Mouse (Mus musculus) embryonic facial prominence, embryonic 14.5 days (tissue): ENCODE measurements at regions not wholly inside any gene's neighbourhood (a gene's known extent, or its start where the extent isn't known, plus 50 kb on each side); places are given as distances from the start of the nearest gene placed in this dataset.

Source experiments
- ATAC-seq: fragments of 200-750 bp; cut with Nextera tagmentation; 2 replicates; pipeline ENCODE4 v1.8.0; 2017; ENCODE audit warnings: low read depth, moderate number of reproducible peaks, moderate TSS enrichment
- DNase-seq: peaks from one replicate; pipeline ENCODE4 v3.0.0-alpha.2; 2015; ENCODE audit warnings: low spot score
- H3K27ac ChIP-seq: fragments of 300-500 bp; sonication (generic); replicated peaks from 2 replicates; pipeline ENCODE4 v1.5.1; 2014; ENCODE audit warnings: low read depth, mild to moderate bottlenecking, low read length, moderate library complexity
- H3K27me3 ChIP-seq: fragments of 300-500 bp; sonication (generic); replicated peaks from 2 replicates; pipeline ENCODE4 v1.6.1; 2014; ENCODE audit warnings: low read length; ENCODE audit not compliant: control insufficient read depth, insufficient read depth
- H3K36me3 ChIP-seq: fragments of 300-500 bp; sonication (generic); 2 replicates; pipeline ENCODE4 v1.6.1; 2014; ENCODE audit warnings: low read length, mixed read lengths; ENCODE audit not compliant: control insufficient read depth, insufficient read depth
- H3K4me1 ChIP-seq: fragments of 300-500 bp; sonication (generic); 2 replicates; pipeline ENCODE4 v1.6.1; 2014; ENCODE audit warnings: antibody characterized with exemption, low read length; ENCODE audit not compliant: control insufficient read depth, insufficient read depth
- H3K4me2 ChIP-seq: fragments of 300-500 bp; sonication (generic); 2 replicates; pipeline ENCODE4 v1.6.1; 2014; ENCODE audit warnings: low read depth, mild to moderate bottlenecking, low read length, moderate library complexity, mixed read lengths
- H3K4me3 ChIP-seq: fragments of 300-500 bp; sonication (generic); 2 replicates; pipeline ENCODE4 v1.5.1; 2014; ENCODE audit warnings: low read depth, mild to moderate bottlenecking, low read length
- H3K9ac ChIP-seq: fragments of 300-500 bp; sonication (generic); 2 replicates; pipeline ENCODE4 v1.6.1; 2014; ENCODE audit warnings: low read depth, mild to moderate bottlenecking, low read length, moderate library complexity, mixed read lengths
- H3K9me3 ChIP-seq: fragments of 300-500 bp; sonication (generic); 2 replicates; pipeline ENCODE4 v1.6.1; 2016; ENCODE audit warnings: low read length; ENCODE audit not compliant: control insufficient read depth
- WGBS: fragments of 180-500 bp; shearing (Covaris S2); extraction: QIAGEN DNeasy Blood & Tissue Kit; methylation state at CpG from one replicate; pipeline ENCODE4 v1.1.7; 2014; 5-methylcytosine and 5-hydroxymethylcytosine counted together

- H3K9ac ChIP-seq = no peak overlapping the region
- no peaks in the 10 kb centered on the region for H3K9me3 ChIP-seq
- no peak overlapping the region for H3K27ac ChIP-seq
- H3K36me3 ChIP-seq = no peaks in the 10 kb centered on the region
- 83% methylated on average over 2 of the region's 2 CpGs for WGBS
- no peaks in the 10 kb centered on the region for H3K27me3 ChIP-seq
- ATAC-seq (no peak), DNase-seq (no peak)
- H3K4me3 ChIP-seq = no peak overlapping the region
- H3K4me1 ChIP-seq = no peaks in the 10 kb centered on the region
- no peak overlapping the region for H3K4me2 ChIP-seq
Observed at GRCm38 (mm10) chr8:6388651-6389050, 1283.5 kb upstream of the Slc10a2 start.

- Histone ChIP-seq H3K27ac (no peak overlapping the region), H3K9me3 (no peaks in the 10 kb centered on the region), H3K27me3 (no peaks in the 10 kb centered on the region), H3K36me3 (no peaks in the 10 kb centered on the region), H3K4me3 (no peak overlapping the region), H3K4me2 (no peak overlapping the region), H3K4me1 (no peaks in the 10 kb centered on the region), H3K9ac (no peak overlapping the region)
- no peak for DNase-seq
- no peak for ATAC-seq
- WGBS = 54% methylated on average over 3 of the region's 3 CpGs
Observed at GRCm38 (mm10) chr8:6374712-6375111, 1269.6 kb upstream of the Slc10a2 start.

GRCm38 (mm10) chr8:6361403-6361942 lies 1256.3 kb upstream of the Slc10a2 start:
- H3K9me3 ChIP-seq = no peaks in the 10 kb centered on the region
- ATAC-seq = no peak
- H3K27me3 ChIP-seq = no peaks in the 10 kb centered on the region
- DNase-seq = peak; percentile 22
- no peaks in the 10 kb centered on the region; the same call in 1 of the 2 replicates for H3K4me1 ChIP-seq
- WGBS = 54% methylated on average over 6 of the region's 6 CpGs
- H3K4me2 ChIP-seq = no peak overlapping the region
- no peaks in the 10 kb centered on the region for H3K36me3 ChIP-seq
- H3K4me3 ChIP-seq = no peak overlapping the region
- no peak overlapping the region for H3K27ac ChIP-seq
- H3K9ac ChIP-seq = no peak overlapping the region

GRCm38 (mm10) chr8:6357866-6358265 lies 1252.7 kb upstream of the Slc10a2 start:
- no peak overlapping the region for H3K9ac ChIP-seq
- 50% methylated on average over 2 of the region's 2 CpGs for WGBS
- H3K27ac ChIP-seq = no peak overlapping the region
- H3K36me3 ChIP-seq = no peaks in the 10 kb centered on the region
- no peaks in the 10 kb centered on the region for H3K9me3 ChIP-seq
- H3K4me2 ChIP-seq = no peak overlapping the region
- H3K4me1 ChIP-seq = no peaks in the 10 kb centered on the region; the same call in 1 of the 2 replicates
- ATAC-seq = no peak
- no peak overlapping the region for H3K4me3 ChIP-seq
- H3K27me3 ChIP-seq = no peaks in the 10 kb centered on the region
- no peak for DNase-seq

- H3K4me2 ChIP-seq = no peak overlapping the region
- no peak overlapping the region for H3K9ac ChIP-seq
- WGBS = 65% methylated on average over 1 of the region's 1 CpGs
- ATAC-seq (no peak), DNase-seq (no peak)
- H3K27me3 ChIP-seq = no peaks in the 10 kb centered on the region
- H3K4me1 ChIP-seq = no peaks in the 10 kb centered on the region
- no peaks in the 10 kb centered on the region for H3K9me3 ChIP-seq
- no peak overlapping the region for H3K4me3 ChIP-seq
- H3K27ac ChIP-seq = no peak overlapping the region
- H3K36me3 ChIP-seq = no peaks in the 10 kb centered on the region
Observed at GRCm38 (mm10) chr8:6350460-6350859, 1245.3 kb upstream of the Slc10a2 start.

GRCm38 (mm10) chr8:6350052-6350451 lies 1244.9 kb upstream of the Slc10a2 start:
- no peak for ATAC-seq

GRCm38 (mm10) chr8:6345704-6346103 lies 1240.6 kb upstream of the Slc10a2 start:
- no peak overlapping the region for H3K9ac ChIP-seq
- no peak overlapping the region for H3K4me3 ChIP-seq
- H3K27ac ChIP-seq = no peak overlapping the region
- H3K4me2 ChIP-seq = no peak overlapping the region
- H3K9me3 ChIP-seq = no peaks in the 10 kb centered on the region
- ATAC-seq (no peak), DNase-seq (no peak)
- H3K27me3 ChIP-seq = no peaks in the 10 kb centered on the region
- no peaks in the 10 kb centered on the region for H3K4me1 ChIP-seq
- WGBS = 63% methylated on average over 1 of the region's 1 CpGs
- no peaks in the 10 kb centered on the region for H3K36me3 ChIP-seq

More at GRCm38 (mm10) chr8:6350052-6350451, 1244.9 kb upstream of the Slc10a2 start:
- Histone ChIP-seq H3K27ac (no peak overlapping the region), H3K4me3 (no peak overlapping the region), H3K27me3 (no peaks in the 10 kb centered on the region), H3K4me2 (no peak overlapping the region), H3K9me3 (no peaks in the 10 kb centered on the region), H3K36me3 (no peaks in the 10 kb centered on the region), H3K9ac (no peak overlapping the region), H3K4me1 (no peaks in the 10 kb centered on the region)
- 80% methylated on average over 1 of the region's 1 CpGs for whole genome bisulfite sequencing
- DNase-seq = peak; percentile 11

- no peaks in the 10 kb centered on the region for H3K9me3 ChIP-seq
- no peak overlapping the region for H3K27ac ChIP-seq
- no peak overlapping the region for H3K4me3 ChIP-seq
- no peaks in the 10 kb centered on the region for H3K4me1 ChIP-seq
- H3K4me2 ChIP-seq = no peak overlapping the region
- H3K27me3 ChIP-seq = no peaks in the 10 kb centered on the region
- WGBS = 36% methylated on average over 3 of the region's 3 CpGs
- H3K36me3 ChIP-seq = no peaks in the 10 kb centered on the region
- ATAC-seq (peak; percentile 12; the same call in 1 of the 2 replicates), DNase-seq (peak; percentile 69)
- H3K9ac ChIP-seq = no peak overlapping the region
Observed at GRCm38 (mm10) chr8:6340158-6340855, 1235.2 kb upstream of the Slc10a2 start.
